Mouse (Mus musculus) Patski (cell line): ENCODE data around the gene Lst1. TPM values are rescaled to one million over a fixed set of nuclear protein-coding genes. Genes with fewer than 3 reads are reported as not detected.

Experiments
- ATAC-seq: fragments of 100-300 bp; one replicate; pipeline ENCODE4 v1.8.0; 2021
- CTCF ChIA-PET: fragments of 350-600 bp; sonication (Branson Sonifier 250); formaldehyde crosslinking; loops from one replicate; lab custom pipeline; 2022; ENCODE audit warnings: inconsistent platforms; lab: Charles Lee
- POLR2A ChIA-PET: fragments of 350-600 bp; sonication (Branson Sonifier 250); formaldehyde crosslinking; loops from one replicate; lab custom pipeline; 2022; ENCODE audit warnings: antibody characterized with exemption, inconsistent platforms; lab: Charles Lee
- DNase-seq: peaks from one replicate; pipeline ENCODE4 v3.0.0-alpha.2; 2011; ENCODE audit warnings: low read depth, low spot score
- H3K27me3 ChIP-seq: fragments of 371-371 bp; one replicate; pipeline ENCODE4 v1.5.1; 2021
- CTCF ChIP-seq: fragments of 100-300 bp; IDR thresholded peaks from one replicate; pipeline ENCODE4 v1.5.1; 2021
- in situ Hi-C: fragments of 300-500 bp; cut with MboI; formaldehyde crosslinking; loops from 3 replicates; pipeline ENCODE4 v1.11.1; 2018; ENCODE audit warnings: low pct_unique_long_range_greater_than_20kb, mixed read lengths
- polyA plus RNA-seq: library from polyadenylated mRNA; unstranded; gene quantifications from one replicate; pipeline ENCODE4 v1.2.3, GENCODE M21; 2021

Gene Lst1
- polyA plus RNA-seq, 1 experiment from 2014 or later, result not detected

- H3K27me3 ChIP-seq, result no peaks in the 10 kb centered on the region
- TF ChIP-seq CTCF, result no peak
- ChIA-PET CTCF (interaction anchor here (0.8 to 1.7 kb wide), 4 partner anchors 11 to 19 kb away, joined by 3 to 6 read pairs (median 3); no protein-coding TSS in a partner anchor), POLR2A (interaction anchor here (0.8 to 1.8 kb wide), 2 partner anchors 9 to 12 kb away, joined by 3 to 6 read pairs; no protein-coding TSS in a partner anchor)
- in situ Hi-C loops, result no loop called here
- no peak for ATAC-seq
- DNase-seq, result no peak
Observed at GRCm38 (mm10) chr17:35155451-35155850, 32.8 kb downstream of the Lst1 start.

DNA sequence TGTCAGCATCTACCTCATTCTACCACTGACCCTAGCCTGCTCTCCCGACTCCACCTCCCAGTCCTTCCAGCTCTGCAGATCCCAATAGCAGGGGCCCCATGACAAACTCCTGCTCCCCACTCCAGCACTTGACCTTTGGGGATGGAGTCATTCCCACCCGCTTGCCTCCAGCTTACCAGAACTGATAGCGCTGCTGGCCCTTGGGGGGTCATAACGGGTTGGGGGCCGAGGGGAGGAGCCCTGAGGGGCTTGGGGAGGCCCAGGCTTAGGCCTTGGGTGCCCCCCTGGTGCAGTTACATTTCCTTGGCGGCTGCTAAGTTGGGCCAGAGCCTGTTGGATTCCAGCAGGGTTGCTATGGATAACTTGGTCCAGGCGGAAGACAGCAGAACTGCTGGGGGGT is 33.6 kb downstream of the Lst1 start:
- no peaks in the 10 kb centered on the region for H3K27me3 ChIP-seq
- DNase-seq (no peak), ATAC-seq (no peak)
- ChIA-PET POLR2A (interaction anchor here (1.3 to 1.8 kb wide), 2 partner anchors 9 kb away, joined by 4 to 6 read pairs; no protein-coding TSS in a partner anchor), CTCF (no interaction called here)
- in situ Hi-C loops, result no loop called here
- TF ChIP-seq CTCF, result no peak

- ChIA-PET CTCF (no interaction called here), POLR2A (interaction anchor here (1.3 kb wide), 1 partner anchor 9 kb away, joined by 4 read pairs; no protein-coding TSS in a partner anchor)
- ATAC-seq (no peak), DNase-seq (no peak)
- no peak for TF ChIP-seq CTCF
- no peaks in the 10 kb centered on the region for H3K27me3 ChIP-seq
- in situ Hi-C loops, result no loop called here
Observed at GRCm38 (mm10) chr17:35153931-35154330, 34.3 kb downstream of the Lst1 start.

- TF ChIP-seq CTCF, result no peak
- DNase-seq, result no peak
- ChIA-PET CTCF (interaction anchor here (1.2 kb wide), 1 partner anchor 9 kb away, joined by 4 read pairs; no protein-coding TSS in a partner anchor), POLR2A (interaction anchor here (1.2 kb wide), 1 partner anchor 10 kb away, joined by 5 read pairs; no protein-coding TSS in a partner anchor)
- ATAC-seq, result no peak
- in situ Hi-C loops, result no loop called here
- no peaks in the 10 kb centered on the region for H3K27me3 ChIP-seq
Observed at GRCm38 (mm10) chr17:35153077-35153476, 35.2 kb downstream of the Lst1 start.

- H3K27me3 ChIP-seq, result no peaks in the 10 kb centered on the region
- in situ Hi-C loops, result no loop called here
- TF ChIP-seq CTCF, result no peak
- ATAC-seq (no peak), DNase-seq (no peak)
- ChIA-PET POLR2A (interaction anchor here (1.2 kb wide), 1 partner anchor 11 kb away, joined by 5 read pairs; no protein-coding TSS in a partner anchor), CTCF (interaction anchor here (1.2 kb wide), 1 partner anchor 10 kb away, joined by 4 read pairs; no protein-coding TSS in a partner anchor)
Observed at GRCm38 (mm10) chr17:35152121-35152520, 36.1 kb downstream of the Lst1 start.

- no peaks in the 10 kb centered on the region for H3K27me3 ChIP-seq
- DNase-seq (no peak), ATAC-seq (no peak)
- POLR2A ChIA-PET, result interaction anchor here (0.7 to 3.7 kb wide), 6 partner anchors 9 to 216 kb away, joined by 5 to 17 read pairs (median 7); partner anchors contain the start of gene Prrc2a
- in situ Hi-C loops, result loop anchor here (25.0 kb wide), 1 partner anchor 511 kb away; the partner anchor contains the start of genes Atf6b, Fkbpl, Ppt2 and Prrt1
- CTCF ChIA-PET, result interaction anchor here (1.1 kb wide), 1 partner anchor 18 kb away, joined by 3 read pairs; no protein-coding TSS in a partner anchor
- no peak for TF ChIP-seq CTCF
Observed at GRCm38 (mm10) chr17:35147922-35148639, 40.2 kb downstream of the Lst1 start.

- no peaks in the 10 kb centered on the region for H3K27me3 ChIP-seq
- TF ChIP-seq CTCF, result no peak
- POLR2A ChIA-PET, result interaction anchor here (0.7 to 3.7 kb wide), 6 partner anchors 10 to 215 kb away, joined by 5 to 17 read pairs (median 7); partner anchors contain the start of gene Prrc2a
- in situ Hi-C loops, result loop anchor here (25.0 kb wide), 1 partner anchor 510 kb away; the partner anchor contains the start of genes Atf6b, Fkbpl, Ppt2 and Prrt1
- CTCF ChIA-PET, result interaction anchor here (0.7 to 1.1 kb wide), 2 partner anchors 12 to 18 kb away, joined by 3 read pairs; no protein-coding TSS in a partner anchor
- ATAC-seq (no peak), DNase-seq (no peak)
Observed at GRCm38 (mm10) chr17:35147348-35147747, 40.9 kb downstream of the Lst1 start.

GRCm38 (mm10) chr17:35146139-35146538 is 42.1 kb downstream of the Lst1 start:
- in situ Hi-C loops, result loop anchor here (25.0 kb wide), 1 partner anchor 509 kb away; the partner anchor contains the start of genes Atf6b, Fkbpl, Ppt2 and Prrt1
- ATAC-seq, result no peak

DNA sequence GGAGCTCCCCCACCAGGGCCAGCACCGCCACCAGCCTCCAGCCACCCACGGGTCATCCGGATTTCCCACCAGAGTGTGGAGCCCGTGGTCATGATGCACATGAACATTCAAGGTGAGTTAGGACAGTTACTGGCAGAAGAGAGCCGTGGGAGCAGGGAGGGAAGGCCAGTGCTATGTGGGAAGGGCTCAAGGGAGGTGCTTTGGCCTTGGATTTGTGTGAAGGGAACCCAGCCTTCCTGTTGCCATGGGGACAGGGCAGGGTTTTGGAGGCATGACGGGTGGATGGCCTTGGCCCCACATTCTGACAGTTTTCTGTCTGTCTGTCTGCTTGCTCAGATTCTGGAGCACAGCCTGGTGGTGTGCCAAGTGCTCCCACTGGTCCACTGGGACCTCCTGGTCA is 46.3 kb downstream of the Lst1 start:
- H3K27me3 ChIP-seq, result no peaks in the 10 kb centered on the region
- no peak for DNase-seq
- CTCF ChIA-PET, result interaction anchor here (1.7 kb wide), 1 partner anchor 14 kb away, joined by 6 read pairs; no protein-coding TSS in a partner anchor
- in situ Hi-C loops, result loop anchor here (25.0 kb wide), 1 partner anchor 505 kb away; the partner anchor contains the start of genes Atf6b, Fkbpl, Ppt2 and Prrt1
- TF ChIP-seq CTCF, result no peak
- POLR2A ChIA-PET, result no interaction called here
- no peak for ATAC-seq

More at GRCm38 (mm10) chr17:35146139-35146538, 42.1 kb downstream of the Lst1 start:
- no peaks in the 10 kb centered on the region for H3K27me3 ChIP-seq
- no peak for TF ChIP-seq CTCF
- CTCF ChIA-PET, result interaction anchor here (0.7 to 0.9 kb wide), 2 partner anchors 8 to 22 kb away, joined by 3 to 4 read pairs; no protein-coding TSS in a partner anchor
- DNase-seq, result no peak
- POLR2A ChIA-PET, result interaction anchor here (1.8 to 3.7 kb wide), 2 partner anchors 9 to 13 kb away, joined by 11 to 17 read pairs; no protein-coding TSS in a partner anchor

DNA sequence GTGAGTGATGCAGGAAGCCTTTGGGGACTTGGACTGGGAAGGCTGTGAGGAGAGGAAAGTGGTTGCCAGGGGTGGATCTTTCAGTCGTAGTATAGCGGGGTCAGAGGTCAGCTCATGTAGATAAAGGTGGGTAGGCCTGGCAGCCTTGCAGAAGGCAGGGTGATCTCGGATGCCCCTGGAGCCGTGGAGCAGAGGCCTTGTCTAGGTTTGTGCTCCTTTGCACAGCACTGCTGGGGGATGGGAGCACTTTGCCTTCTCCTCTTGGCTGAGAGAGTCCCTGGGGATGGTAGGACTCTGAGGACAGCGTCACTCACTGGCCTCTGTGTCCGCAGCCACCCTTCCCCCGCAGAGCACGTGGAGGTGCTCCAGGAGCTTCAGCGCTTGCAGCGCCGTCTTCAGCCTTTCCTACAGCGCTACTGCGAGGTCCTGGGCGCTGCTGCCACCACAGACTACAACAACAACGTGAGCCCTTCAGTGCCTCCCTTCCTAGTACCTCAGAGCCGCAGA is 47.7 kb downstream of the Lst1 start:
- DNase-seq (no peak), ATAC-seq (no peak)
- TF ChIP-seq CTCF, result no peak
- CTCF ChIA-PET, result no interaction called here
- no peaks in the 10 kb centered on the region for H3K27me3 ChIP-seq
- in situ Hi-C loops, result loop anchor here (25.0 kb wide), 1 partner anchor 503 kb away; the partner anchor contains the start of genes Atf6b, Fkbpl, Ppt2 and Prrt1
- POLR2A ChIA-PET, result no interaction called here
